Mouse (Mus musculus): Measurements from ENCODE around the gene Rab32.

GRCm38 (mm10) chr10:10546623-10547022, 11.4 kb downstream of the Rab32 start:
- no peak for TF ChIP-seq CTCF (IDR thresholded peaks at IDR 0.05; ENCODE audit: low read depth, low read length)
- TF ChIP-seq POLR2A (IDR thresholded peaks at IDR 0.05; ENCODE audit: extremely low read depth, insufficient read depth, low read length) = no peak

Measured in liver, adult 2 months (tissue).